ENCODE assay signal across 12 mouse cellular contexts in genomic region chr8:108566035-108566434, GRCm38 (mm10).
DNase-seq lines count a peak whose midpoint lies in the region; ATAC-seq lines count a peak whose summit lies in the region.
"Had no signal": no experiment of that assay in that cellular context is flagged by ENCODE, and none has a peak within 500 bp of the region (broad histone marks: within the 10 kb centered on the region; RNA-seq: fewer than 3 reads in every experiment).

No protein-coding gene starts in this region.

- DNase-seq in cerebellum, postnatal 25 days: peak; percentile 29 to 37
- DNase-seq in layer of hippocampus, postnatal 25 days (ENCODE audit: extremely low spot score in 1 of 2, low spot score in 1 of 2): peak; percentile 5 to 9
- DNase-seq in layer of hippocampus, adult 9-10 months (ENCODE audit: low spot score): no peak
- DNase-seq in frontal cortex, postnatal 14 days (ENCODE audit: low spot score in 2 of 2): peak; percentile 10 to 19
- peak; percentile 46 to 52 for DNase-seq in right cerebral cortex, postnatal 10 days (ENCODE audit: low spot score in 2 of 2)
- DNase-seq in thymus, postnatal 10 days (ENCODE audit: low spot score in 2 of 2): no peak
- DNase-seq in adrenal gland, postnatal 25 days: no peak
- DNase-seq: heart, adult 18-20 months; kidney, adult 8-10 months; thymus, postnatal 25 days had no signal

- ATAC-seq in cerebellum, adult (ENCODE audit: insufficient number of reproducible peaks, low FRiP score, low TSS enrichment): no peak
- ATAC-seq: forebrain, embryonic 13.5 days had no signal

Comparison
In these comparisons a context has a peak if more than half of its experiments do, and no peak if none do; other contexts are left out.
1. DNase-seq: peak in cerebellum, postnatal 25 days (2 of 2), layer of hippocampus, postnatal 25 days (2 of 2), frontal cortex, postnatal 14 days (2 of 2) and right cerebral cortex, postnatal 10 days (2 of 2); none in layer of hippocampus, adult 9-10 months (single experiment), thymus, postnatal 10 days (0 of 2) and adrenal gland, postnatal 25 days (single experiment).